Mouse (Mus musculus) C2C12 (cell line): Measurements from ENCODE around the gene Tlr8. TPM values are rescaled to one million over a fixed set of nuclear protein-coding genes. Genes with fewer than 3 reads are reported as not detected.

ENCODE experiments used
- H3K27me3 ChIP-seq: one replicate; pipeline ENCODE4 v1.6.1; 2011; ENCODE audit not compliant: control insufficient read depth, insufficient read depth, insufficient read length
- H3K36me3 ChIP-seq: one replicate; pipeline ENCODE4 v1.6.1; 2011; ENCODE audit not compliant: control insufficient read depth, insufficient read depth
- H3K4me3 ChIP-seq: one replicate; pipeline ENCODE4 v1.5.1; 2011; ENCODE audit warnings: mild to moderate bottlenecking, control low read depth; ENCODE audit not compliant: poor library complexity, insufficient read depth, severe bottlenecking
- H3K79me2 ChIP-seq: one replicate; pipeline ENCODE4 v1.6.1; 2011; ENCODE audit not compliant: control insufficient read depth, insufficient read depth
- H3K79me3 ChIP-seq: one replicate; pipeline ENCODE4 v1.6.1; 2011; ENCODE audit warnings: low read depth, control low read depth
- H3ac ChIP-seq: one replicate; pipeline ENCODE3; 2011; ENCODE audit warnings: low read depth; ENCODE audit not compliant: control insufficient read depth, insufficient read length
- CEBPB ChIP-seq: IDR thresholded peaks from one replicate; pipeline ENCODE4 v1.6.1; 2011; ENCODE audit warnings: low read depth, mild to moderate bottlenecking, control low read depth, moderate library complexity
- CTCF ChIP-seq: IDR thresholded peaks from one replicate; pipeline ENCODE4 v1.5.1; 2011; ENCODE audit not compliant: control insufficient read depth, insufficient read depth, insufficient read length
- FOSL1 ChIP-seq: IDR thresholded peaks from one replicate; pipeline ENCODE4 v1.8.0; 2011; ENCODE audit warnings: mild to moderate bottlenecking, low read length; ENCODE audit not compliant: poor library complexity, insufficient read depth, severe bottlenecking
- MAX ChIP-seq: IDR thresholded peaks from one replicate; pipeline ENCODE4 v1.6.1; 2011; ENCODE audit warnings: mild to moderate bottlenecking, control low read depth
- MYOD1 ChIP-seq: IDR thresholded peaks from one replicate; pipeline ENCODE4 v1.6.1; 2011; ENCODE audit warnings: low read depth; ENCODE audit not compliant: control insufficient read depth, insufficient read length
- MYOG ChIP-seq: IDR thresholded peaks from one replicate; pipeline ENCODE4 v1.6.1; 2011; ENCODE audit not compliant: control insufficient read depth, insufficient read length; ENCODE audit errors: extremely low read depth
- USF1 ChIP-seq: IDR thresholded peaks from one replicate; pipeline ENCODE4 v1.6.1; 2011; ENCODE audit warnings: low read depth, mild to moderate bottlenecking, control low read depth, moderate library complexity
- polyA plus RNA-seq: library from polyadenylated mRNA; unstranded; fragments of >200 nt; fragmentation: generic; extraction: Trizol; gene quantifications from one replicate; pipeline ENCODE4 v1.2.1, GENCODE M21; 2012; ENCODE audit warnings: missing spikeins

Gene Tlr8
- polyA plus RNA-seq, 1 experiment: not detected

DNA sequence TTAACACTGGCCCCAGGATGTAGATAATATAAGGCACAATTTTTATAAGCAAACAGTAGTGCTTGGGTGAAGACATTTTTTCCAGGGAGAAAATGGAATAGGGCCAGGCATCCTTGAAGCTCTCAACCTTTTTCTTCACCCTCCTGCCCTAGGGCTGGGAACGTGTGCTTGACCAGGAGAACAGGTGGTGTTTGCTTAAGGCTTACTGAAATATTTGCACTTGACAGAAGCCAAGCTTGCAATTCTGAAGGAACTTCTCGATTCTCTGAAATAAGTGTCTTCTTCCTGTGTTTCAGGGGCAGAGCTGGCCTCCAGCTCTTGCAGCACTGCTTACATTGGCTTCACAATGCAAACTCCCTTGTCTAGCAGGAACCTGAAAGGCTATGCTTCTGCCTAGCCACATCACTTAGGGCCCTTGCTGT, 68.9 kb downstream of the Tlr8 start:
- H3K27me3 ChIP-seq: no peaks in the 10 kb centered on the region
- no peaks in the 10 kb centered on the region for H3K79me2 ChIP-seq
- no peak overlapping the region for H3ac ChIP-seq
- TF ChIP-seq MYOD1 (no peak), CTCF (no peak), FOSL1 (no peak), MYOG (no peak), MAX (no peak), USF1 (no peak), CEBPB (no peak)
- H3K36me3 ChIP-seq: no peaks in the 10 kb centered on the region
- H3K79me3 ChIP-seq: no peaks in the 10 kb centered on the region
- H3K4me3 ChIP-seq: no peak overlapping the region

Other genes with a start within 250 kb of the Tlr8 start
- gene Tmsb4x, start 55.0 kb downstream of the Tlr8 start, polyA plus RNA-seq: 1,421 TPM
- gene Tlr7, start 66.2 kb upstream of the Tlr8 start, polyA plus RNA-seq: 0.02 TPM
- gene Prps2, start 118.4 kb upstream of the Tlr8 start, polyA plus RNA-seq: 8.3 TPM